Mouse (Mus musculus) ovary, postnatal 36 days (tissue): Measurements from ENCODE around the gene Gm12216.

Experiments
- DNase-seq: peaks from one replicate; pipeline ENCODE4 v3.0.0; 2022; ENCODE audit warnings: low spot score, mixed read lengths

Gm12216 gene

GRCm38 (mm10) chr11:53821230-53821944 lies 37.7 kb downstream of the Gm12216 start:
- no peak for DNase-seq

GRCm38 (mm10) chr11:53820516-53821170 lies 38.4 kb downstream of the Gm12216 start:
- DNase-seq, result no peak

DNA sequence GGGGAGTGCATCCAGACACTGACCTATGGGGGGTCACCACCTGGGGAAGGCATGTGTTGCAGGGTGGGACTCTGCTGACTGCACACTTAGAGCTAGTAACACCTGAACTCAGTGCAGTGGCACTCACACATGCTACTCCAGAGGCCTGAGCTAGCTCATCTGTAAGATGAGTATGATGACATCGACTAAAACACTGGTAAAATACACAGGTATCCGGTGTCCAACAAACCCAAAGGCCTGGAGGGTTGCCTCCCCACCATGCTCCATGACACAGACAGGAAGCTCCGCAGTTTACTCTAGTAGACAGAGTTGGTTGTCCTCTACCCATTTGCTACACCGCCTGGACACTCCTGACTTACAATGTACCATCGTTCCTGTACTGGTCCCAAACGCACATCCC lies 39.5 kb downstream of the Gm12216 start:
- DNase-seq, result no peak

GRCm38 (mm10) chr11:53818794-53819193 lies 40.3 kb downstream of the Gm12216 start:
- no peak for DNase-seq

GRCm38 (mm10) chr11:53816841-53817375 lies 42.1 kb downstream of the Gm12216 start:
- no peak for DNase-seq

DNA sequence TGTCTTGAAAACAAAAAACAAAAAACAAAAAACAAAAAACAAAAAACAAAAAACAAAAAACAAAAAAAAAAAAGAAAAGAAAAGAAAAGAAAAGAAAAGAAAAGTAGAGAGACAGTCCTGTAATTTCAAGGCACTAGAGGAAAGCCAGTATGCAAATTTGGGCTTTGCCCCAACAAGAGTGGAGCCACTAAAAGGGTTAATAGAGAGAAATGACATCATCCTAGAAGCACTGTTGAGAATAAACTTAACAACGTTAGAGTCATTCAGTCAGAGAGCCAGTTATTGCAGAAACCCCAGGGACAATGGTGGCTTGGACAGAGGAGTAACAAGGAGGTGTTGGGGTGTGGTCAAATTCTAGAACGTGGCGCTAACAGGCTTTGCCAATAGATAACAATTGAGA lies 44.2 kb downstream of the Gm12216 start:
- no peak for DNase-seq

DNA sequence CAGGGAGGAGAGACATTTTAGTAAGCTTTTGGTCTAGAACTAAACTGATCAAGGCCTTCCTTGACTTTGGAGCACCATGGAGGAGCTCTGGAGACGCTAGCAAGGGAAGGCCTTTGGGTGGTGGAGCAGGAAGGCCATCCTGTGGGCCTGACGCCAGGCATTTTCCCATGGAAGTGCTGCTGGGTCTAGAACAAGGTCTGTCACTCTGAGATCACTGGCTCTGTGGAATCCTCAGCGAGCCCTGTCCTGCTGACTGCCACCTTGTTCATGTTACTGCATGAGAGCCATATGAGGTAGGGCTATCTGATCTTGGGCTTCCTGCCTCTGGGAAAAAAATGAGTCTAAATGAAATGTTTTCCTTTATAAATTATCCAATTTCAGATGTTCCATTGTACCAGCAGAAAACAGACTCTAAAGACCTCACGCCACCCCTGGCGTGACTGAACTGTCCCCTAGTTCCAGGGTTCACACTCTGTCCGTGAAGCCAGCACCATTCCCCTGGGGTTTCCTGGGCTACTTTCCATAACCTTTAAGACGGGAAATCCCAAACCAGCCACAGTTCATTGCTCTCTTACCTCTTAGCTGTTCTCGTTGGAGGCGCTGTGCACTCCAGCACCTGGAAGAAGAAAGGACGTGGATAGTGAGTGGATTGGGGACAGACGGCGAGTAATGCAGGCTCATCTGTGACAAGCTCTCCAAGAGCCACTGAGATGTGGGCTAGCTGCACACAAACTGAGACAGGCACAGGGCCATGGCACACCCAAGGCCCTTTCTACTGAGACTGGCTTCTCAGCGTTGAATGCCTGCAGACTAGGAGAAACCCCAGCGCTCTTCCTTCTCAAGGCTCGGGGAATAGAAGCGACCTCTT lies 45.8 kb downstream of the Gm12216 start:
- DNase-seq, result no peak

DNA sequence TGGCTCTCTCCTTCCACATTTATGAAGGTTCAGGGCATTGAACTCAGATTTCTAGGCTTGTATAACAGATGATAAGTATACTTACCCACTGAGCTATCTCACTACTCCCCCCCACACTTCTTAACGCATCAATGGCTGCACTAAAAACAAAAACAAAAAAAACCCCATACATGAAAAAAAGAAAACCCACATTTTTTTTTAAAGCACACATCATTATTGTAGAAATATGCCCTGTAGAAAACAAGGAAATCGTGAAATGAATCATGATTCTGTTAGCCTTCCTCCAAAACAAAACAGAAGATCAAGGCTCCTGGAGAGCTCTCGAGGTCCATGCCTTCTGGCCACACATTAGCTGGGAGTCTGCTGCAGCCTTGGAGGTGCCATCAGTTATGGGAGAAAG lies 47.7 kb downstream of the Gm12216 start:
- DNase-seq, result no peak

- no peak for DNase-seq
These were observed 48.3 kb downstream of the Gm12216 start for GRCm38 (mm10) chr11:53810749-53811148.

DNA sequence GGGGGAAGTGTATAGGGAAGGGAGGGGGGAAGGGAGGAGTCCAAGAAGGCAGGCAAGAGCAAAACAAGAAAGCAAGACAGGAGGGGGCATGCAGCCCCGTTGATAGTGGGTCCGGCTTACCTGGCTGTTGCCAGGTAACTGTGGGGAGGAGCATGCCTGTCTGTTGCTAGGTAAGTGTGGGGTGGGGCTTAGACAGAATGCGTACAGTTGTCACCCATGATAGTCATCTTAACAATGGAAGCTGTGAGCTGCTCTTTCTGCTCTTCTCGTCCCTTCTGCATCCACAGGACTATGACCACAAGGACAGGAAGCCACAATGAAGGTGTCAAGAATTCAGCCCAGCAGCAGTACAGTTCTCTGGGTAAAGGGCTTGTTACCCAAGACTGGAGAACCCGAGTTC lies 48.9 kb downstream of the Gm12216 start:
- DNase-seq, result no peak

DNA sequence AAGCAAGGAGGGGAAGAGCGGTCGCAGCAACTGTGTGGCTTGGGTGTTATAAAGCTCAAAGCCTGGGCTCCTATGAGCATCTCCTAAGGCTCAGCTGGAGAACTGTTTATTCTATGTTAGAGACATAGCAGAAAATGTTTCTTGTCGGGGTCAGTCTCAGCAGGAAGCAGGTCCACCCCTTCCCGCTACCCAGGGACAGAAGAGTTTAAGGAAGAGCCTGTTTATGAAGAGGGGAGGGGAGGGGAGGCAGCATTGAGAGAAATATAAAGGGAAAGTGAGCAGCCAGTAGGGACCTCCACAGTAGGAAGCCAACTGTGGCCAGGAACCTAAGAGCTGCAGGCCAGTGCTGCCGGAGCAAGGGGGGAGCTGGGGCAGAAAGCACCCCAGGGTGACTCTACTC lies 49.7 kb downstream of the Gm12216 start:
- DNase-seq, result no peak

DNA sequence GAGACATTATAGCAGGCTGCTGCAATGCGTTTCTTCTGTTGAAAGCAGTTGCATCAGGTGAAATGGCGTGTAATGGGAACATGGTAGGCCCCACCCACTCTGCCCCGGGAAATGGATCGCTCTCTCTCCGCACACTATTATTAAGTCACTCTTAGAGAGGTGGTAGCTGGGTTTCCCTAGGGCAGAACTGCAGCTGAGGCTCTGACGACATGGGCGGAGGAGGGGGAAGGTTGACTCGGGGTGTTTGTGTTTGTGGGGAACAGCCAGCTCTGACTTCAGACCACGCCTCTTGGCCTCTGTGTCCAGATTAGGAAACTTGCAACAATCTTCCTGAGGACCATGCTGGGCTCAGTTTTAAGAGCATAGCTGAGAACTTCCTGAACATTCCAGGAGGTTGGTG lies 53.3 kb downstream of the Gm12216 start:
- peak; percentile 45 for DNase-seq

GRCm38 (mm10) chr11:53804569-53805344 lies 54.3 kb downstream of the Gm12216 start:
- no peak for DNase-seq

- DNase-seq, result no peak
These were observed 55.6 kb downstream of the Gm12216 start for GRCm38 (mm10) chr11:53803494-53803893.

- DNase-seq, result no peak
These were observed 56.0 kb downstream of the Gm12216 start for GRCm38 (mm10) chr11:53803093-53803492.

GRCm38 (mm10) chr11:53800975-53801374 lies 58.1 kb downstream of the Gm12216 start:
- DNase-seq, result no peak

- no peak for DNase-seq
These were observed 59.0 kb downstream of the Gm12216 start for GRCm38 (mm10) chr11:53800036-53800435.

GRCm38 (mm10) chr11:53798041-53798711 lies 60.9 kb downstream of the Gm12216 start:
- no peak for DNase-seq

DNA sequence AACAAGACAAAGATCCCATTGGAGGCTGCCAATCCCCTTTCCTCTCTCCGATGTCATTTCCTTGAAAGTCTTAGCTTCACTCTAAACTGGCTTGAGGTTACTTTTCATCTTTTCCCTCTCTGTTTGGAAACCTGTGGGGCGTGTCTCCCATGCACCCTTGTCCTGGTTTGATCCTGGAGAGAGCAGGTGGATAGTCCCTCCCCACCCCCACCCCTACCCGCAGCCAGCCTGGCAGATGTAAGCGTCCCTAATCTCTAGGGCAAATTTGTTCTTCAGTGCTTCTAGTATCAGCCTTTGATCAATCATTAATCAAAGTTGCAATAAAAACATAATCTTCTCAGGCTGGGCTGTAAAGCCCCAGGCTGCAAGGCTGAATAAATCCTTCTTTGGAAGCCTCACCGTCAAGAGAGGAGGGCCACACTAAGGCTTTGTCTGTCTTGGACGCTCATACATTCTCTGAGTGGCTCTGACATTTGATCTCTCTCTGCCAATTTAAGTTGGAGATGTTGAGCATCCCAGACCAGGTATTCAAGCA lies 61.6 kb downstream of the Gm12216 start:
- no peak for DNase-seq

GRCm38 (mm10) chr11:53796409-53797151 lies 62.5 kb downstream of the Gm12216 start:
- peak; percentile 55 for DNase-seq
